Mouse (Mus musculus) G1E (cell line): Measurements from ENCODE around the gene Csad.

Experiments used
- CTCF ChIP-seq: IDR thresholded peaks from 2 replicates; pipeline ENCODE4 v1.5.1; 2012; ENCODE audit warnings: low read depth, low read length, inconsistent platforms, mixed read lengths
- GATA1 ChIP-seq: IDR thresholded peaks from 2 replicates; pipeline ENCODE4 v1.6.1; 2012; ENCODE audit warnings: borderline replicate concordance, low read length, inconsistent platforms, mixed read lengths
- GATA2 ChIP-seq: IDR thresholded peaks from 2 replicates; pipeline ENCODE4 v1.6.1; 2012; ENCODE audit warnings: low read depth, low read length, inconsistent platforms, borderline replicate concordance
- POLR2AphosphoS5 ChIP-seq: IDR thresholded peaks from 2 replicates; pipeline ENCODE4 v1.6.1; 2012; ENCODE audit warnings: low read depth, low read length, inconsistent platforms; ENCODE audit not compliant: insufficient replicate concordance
- TAL1 ChIP-seq: conservative IDR thresholded peaks from 2 replicates; pipeline ENCODE4 v1.6.1; 2012; ENCODE audit warnings: low read depth, low read length, inconsistent platforms, mixed read lengths

DNA sequence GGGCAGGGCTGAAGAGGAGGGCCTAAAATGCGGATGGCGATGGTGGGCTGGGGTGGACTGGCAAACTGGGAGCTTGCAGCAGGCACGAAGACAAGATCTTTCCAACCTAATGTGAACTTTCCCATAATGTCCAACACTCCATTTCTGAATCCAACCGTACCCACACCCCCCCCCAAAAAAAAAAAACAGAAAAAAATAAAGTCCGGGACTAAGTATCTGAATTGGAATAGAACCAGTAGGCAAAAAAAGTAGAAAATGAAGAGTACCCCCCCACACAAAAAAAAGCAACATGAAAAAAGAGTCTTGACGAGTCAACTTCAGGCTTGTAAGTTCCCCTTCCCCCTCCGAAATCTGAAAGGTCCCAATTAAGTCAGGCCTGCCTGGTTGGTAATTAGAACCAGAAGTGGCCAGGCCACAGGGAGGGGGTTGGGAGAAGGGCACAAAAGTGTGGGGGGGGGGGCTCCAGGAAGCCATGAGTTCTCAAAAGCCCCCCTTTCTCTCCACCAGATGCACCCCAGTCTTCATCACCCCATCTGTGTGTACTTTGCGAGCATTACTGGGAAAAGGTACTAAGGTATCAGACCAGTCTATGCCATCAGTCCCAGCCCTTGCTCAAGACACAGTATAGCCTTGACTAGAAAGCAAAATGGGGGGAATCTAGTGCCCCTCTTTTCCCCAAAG, 43.7 kb upstream of the Csad start:
- TF ChIP-seq CTCF (no peak), GATA1 (no peak), GATA2 (no peak), TAL1 (no peak), POLR2AphosphoS5 (no peak)
